Mouse (Mus musculus) testis, adult 2 months (tissue): ENCODE measurements around the gene Lrrc7.

Experiments used
- CTCF ChIP-seq: fragments of 200-500 bp; IDR thresholded peaks from 2 replicates; pipeline ENCODE4 v1.5.1; 2012; ENCODE audit warnings: low read depth, mild to moderate bottlenecking, inconsistent platforms, low read length, moderate library complexity; ENCODE audit not compliant: control insufficient read depth, insufficient read depth, insufficient replicate concordance
- POLR2A ChIP-seq: fragments of 200-500 bp; IDR thresholded peaks from 2 replicates; pipeline ENCODE4 v1.6.1; 2012; ENCODE audit warnings: low read depth, mild to moderate bottlenecking, inconsistent platforms, low read length, moderate library complexity; ENCODE audit not compliant: control insufficient read depth

- TF ChIP-seq CTCF (no peak), POLR2A (no peak)
Observed at GRCm38 (mm10) chr3:158195426-158195825, 366.6 kb downstream of the Lrrc7 start.
